Mouse (Mus musculus): ENCODE data around the gene Coro1c. TPM values are rescaled to one million over a fixed set of nuclear protein-coding genes. Genes with fewer than 3 reads are reported as not detected.

Gene Coro1c
- polyA plus RNA-seq, 1 experiment = 194 TPM

DNA sequence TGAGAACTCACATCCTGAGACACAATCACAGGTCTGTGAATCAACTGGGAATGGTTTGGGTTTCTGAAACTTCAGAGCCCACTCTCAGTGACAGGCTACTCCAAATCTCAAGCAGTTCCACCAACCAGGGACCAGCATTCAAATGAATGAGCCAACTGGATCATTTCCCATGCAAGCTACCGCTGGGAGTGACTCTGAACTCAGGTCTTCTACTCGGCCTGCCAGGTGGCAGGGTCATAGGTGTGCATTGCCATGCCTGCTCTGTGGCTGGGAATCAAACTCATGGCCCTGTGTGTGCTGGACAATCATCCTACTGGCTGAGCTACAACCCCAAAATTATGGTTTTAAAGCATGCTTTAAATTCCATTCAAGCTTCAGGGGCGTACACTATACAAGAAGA, 31.0 kb downstream of the Coro1c start:
- peaks cover 34% of the 10 kb centered on the region for H3K4me1 ChIP-seq (ENCODE audit: control insufficient read depth, insufficient read depth, low read length)
- no peak for TF ChIP-seq POLR2A (IDR thresholded peaks at IDR 0.05; ENCODE audit: borderline replicate concordance, low read depth, low read length)
- no peak for TF ChIP-seq CTCF (IDR thresholded peaks at IDR 0.05; ENCODE audit: low read depth, low read length)
- H3K27ac ChIP-seq (ENCODE audit: insufficient read depth, low read depth, low read length) = no peak overlapping the region
- no peak overlapping the region for H3K4me3 ChIP-seq (ENCODE audit: insufficient read depth, low read length)

GRCm38 (mm10) chr5:113876176-113876575, 32.4 kb downstream of the Coro1c start:
- H3K4me3 ChIP-seq (ENCODE audit: insufficient read depth, low read length) = no peak overlapping the region
- H3K4me1 ChIP-seq (ENCODE audit: control insufficient read depth, insufficient read depth, low read length) = peaks cover 47% of the 10 kb centered on the region
- no peak for TF ChIP-seq CTCF (IDR thresholded peaks at IDR 0.05; ENCODE audit: low read depth, low read length)
- no peak for TF ChIP-seq POLR2A (IDR thresholded peaks at IDR 0.05; ENCODE audit: borderline replicate concordance, low read depth, low read length)
- H3K27ac ChIP-seq (ENCODE audit: insufficient read depth, low read depth, low read length) = no peak overlapping the region

DNA sequence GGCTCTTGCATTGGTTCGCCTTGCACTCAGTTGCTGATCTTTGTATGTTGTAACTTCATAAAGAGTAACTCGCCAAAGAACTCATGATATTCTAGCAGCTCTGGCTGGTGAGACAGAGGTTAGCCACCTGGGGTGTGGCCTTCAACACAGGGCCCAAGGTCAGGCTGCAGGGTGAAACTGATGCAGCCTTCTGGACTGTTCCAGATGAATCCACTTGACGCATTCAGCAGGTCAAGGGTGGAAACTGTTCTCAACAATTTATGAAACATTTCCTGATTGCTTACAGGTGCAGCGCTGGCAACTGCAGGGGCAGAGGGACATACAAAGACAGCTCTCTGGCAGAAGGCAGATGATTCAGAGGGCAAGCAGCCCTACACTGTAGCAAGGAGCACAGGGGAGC, 32.9 kb downstream of the Coro1c start:
- no peak for TF ChIP-seq CTCF (IDR thresholded peaks at IDR 0.05; ENCODE audit: low read depth, low read length)
- no peak for TF ChIP-seq POLR2A (IDR thresholded peaks at IDR 0.05; ENCODE audit: borderline replicate concordance, low read depth, low read length)
- H3K4me1 ChIP-seq (ENCODE audit: control insufficient read depth, insufficient read depth, low read length) = peaks cover 53% of the 10 kb centered on the region
- H3K4me3 ChIP-seq (ENCODE audit: insufficient read depth, low read length) = no peak overlapping the region
- peak overlapping the region; percentile 5; the same call in 1 of the 2 replicates for H3K27ac ChIP-seq (ENCODE audit: insufficient read depth, low read depth, low read length)

DNA sequence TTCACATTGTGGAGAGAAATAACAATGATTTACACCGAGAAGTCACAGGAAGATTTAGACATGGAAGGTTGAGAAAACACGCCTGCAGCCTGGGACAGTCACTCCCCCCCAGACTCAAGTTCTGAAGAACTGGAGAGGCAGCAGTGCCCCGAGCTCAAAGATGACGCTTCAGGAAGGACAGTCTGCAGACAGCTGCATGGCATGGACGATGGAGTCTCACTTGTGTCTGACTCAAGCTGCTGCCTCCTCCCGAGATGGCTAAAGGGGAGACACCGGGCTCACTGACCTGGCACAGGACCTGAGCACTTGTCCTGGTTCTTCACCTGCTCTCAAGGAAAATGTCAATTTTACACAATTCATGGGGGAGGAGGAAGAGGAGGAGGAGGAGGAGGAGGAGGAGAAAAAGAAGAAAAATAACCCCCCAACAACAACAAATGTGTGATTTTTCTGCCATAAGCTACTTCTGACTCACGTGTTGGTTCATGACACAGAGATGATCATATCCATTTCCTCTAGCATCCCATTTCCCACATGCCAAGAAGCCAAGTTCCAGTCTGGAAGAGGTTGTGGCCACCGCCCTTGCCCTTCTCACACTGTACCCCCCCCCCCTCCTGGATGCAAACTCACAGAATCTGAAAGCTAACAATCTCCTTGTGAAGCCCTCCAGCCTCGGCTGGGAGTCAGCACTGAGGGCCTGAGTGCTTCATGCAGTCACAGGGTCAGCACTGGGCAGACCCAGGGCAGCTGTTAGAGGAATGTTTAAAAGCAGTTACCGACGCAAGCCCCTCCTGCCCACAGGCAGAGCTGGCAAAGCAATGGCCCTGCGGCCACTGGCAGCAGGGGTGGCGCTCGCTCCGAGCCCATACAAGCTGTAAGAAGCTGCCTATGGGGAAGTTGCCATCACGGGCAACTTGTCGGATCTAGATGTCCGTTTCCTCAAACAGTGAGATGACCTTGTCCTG, 34.2 kb downstream of the Coro1c start:
- no peak overlapping the region for H3K4me3 ChIP-seq (ENCODE audit: insufficient read depth, low read length)
- peak overlapping the region; percentile 79 for H3K27ac ChIP-seq (ENCODE audit: insufficient read depth, low read depth, low read length)
- TF ChIP-seq CTCF (IDR thresholded peaks at IDR 0.05; ENCODE audit: low read depth, low read length) (no peak), POLR2A (IDR thresholded peaks at IDR 0.05; ENCODE audit: borderline replicate concordance, low read depth, low read length) (no peak)
- peaks cover 64% of the 10 kb centered on the region for H3K4me1 ChIP-seq (ENCODE audit: control insufficient read depth, insufficient read depth, low read length)

GRCm38 (mm10) chr5:113872936-113873912, 35.3 kb downstream of the Coro1c start:
- H3K27ac ChIP-seq (ENCODE audit: insufficient read depth, low read depth, low read length) = peak overlapping the region; percentile 79
- TF ChIP-seq CTCF (IDR thresholded peaks at IDR 0.05; ENCODE audit: low read depth, low read length) (no peak), POLR2A (IDR thresholded peaks at IDR 0.05; ENCODE audit: borderline replicate concordance, low read depth, low read length) (no peak)
- no peak overlapping the region for H3K4me3 ChIP-seq (ENCODE audit: insufficient read depth, low read length)
- peaks cover 75% of the 10 kb centered on the region for H3K4me1 ChIP-seq (ENCODE audit: control insufficient read depth, insufficient read depth, low read length)

GRCm38 (mm10) chr5:113871903-113872548, 36.5 kb downstream of the Coro1c start:
- Histone ChIP-seq H3K27ac (ENCODE audit: insufficient read depth, low read depth, low read length) (peak overlapping the region; percentile 70), H3K4me1 (ENCODE audit: control insufficient read depth, insufficient read depth, low read length) (peaks cover 76% of the 10 kb centered on the region), H3K4me3 (ENCODE audit: insufficient read depth, low read length) (no peak overlapping the region)
- no peak for TF ChIP-seq CTCF (IDR thresholded peaks at IDR 0.05; ENCODE audit: low read depth, low read length)
- no peak for TF ChIP-seq POLR2A (IDR thresholded peaks at IDR 0.05; ENCODE audit: borderline replicate concordance, low read depth, low read length)

- Histone ChIP-seq H3K27ac (ENCODE audit: insufficient read depth, low read depth, low read length) (peak overlapping the region; percentile 70), H3K4me3 (ENCODE audit: insufficient read depth, low read length) (no peak overlapping the region), H3K4me1 (ENCODE audit: control insufficient read depth, insufficient read depth, low read length) (peaks cover 66% of the 10 kb centered on the region)
- no peak for TF ChIP-seq POLR2A (IDR thresholded peaks at IDR 0.05; ENCODE audit: borderline replicate concordance, low read depth, low read length)
- no peak for TF ChIP-seq CTCF (IDR thresholded peaks at IDR 0.05; ENCODE audit: low read depth, low read length)
Measured at GRCm38 (mm10) chr5:113870393-113871040, 38.0 kb downstream of the Coro1c start.

DNA sequence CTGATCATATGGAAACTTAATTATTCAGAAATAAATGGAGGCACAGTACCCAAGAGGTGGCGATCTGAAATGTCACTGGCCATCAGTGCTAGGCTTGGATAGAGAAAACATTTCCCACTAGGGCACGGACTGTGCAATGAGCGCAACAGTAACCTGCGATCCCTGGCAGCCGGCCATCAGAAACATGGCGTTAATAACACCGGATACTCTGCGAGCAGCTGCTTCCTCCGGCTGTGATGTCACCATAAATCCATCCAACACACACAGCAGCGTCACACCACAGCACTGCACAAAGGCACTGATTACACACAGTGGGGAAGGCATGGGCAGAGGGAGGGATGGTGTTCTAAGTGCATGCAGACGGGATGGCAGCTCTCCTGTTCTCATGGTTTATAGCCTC, 39.4 kb downstream of the Coro1c start:
- peaks cover 54% of the 10 kb centered on the region for H3K4me1 ChIP-seq (ENCODE audit: control insufficient read depth, insufficient read depth, low read length)
- no peak overlapping the region for H3K27ac ChIP-seq (ENCODE audit: insufficient read depth, low read depth, low read length)
- H3K4me3 ChIP-seq (ENCODE audit: insufficient read depth, low read length) = no peak overlapping the region

GRCm38 (mm10) chr5:113864992-113865391, 43.6 kb downstream of the Coro1c start:
- peaks cover 17% of the 10 kb centered on the region for H3K4me1 ChIP-seq (ENCODE audit: control insufficient read depth, insufficient read depth, low read length)
- no peak overlapping the region for H3K27ac ChIP-seq (ENCODE audit: insufficient read depth, low read depth, low read length)
- H3K4me3 ChIP-seq (ENCODE audit: insufficient read depth, low read length) = no peak overlapping the region
- no peak for TF ChIP-seq POLR2A (IDR thresholded peaks at IDR 0.05; ENCODE audit: borderline replicate concordance, low read depth, low read length)
- no peak for TF ChIP-seq CTCF (IDR thresholded peaks at IDR 0.05; ENCODE audit: low read depth, low read length)

More for the DNA sequence above, 39.4 kb downstream of the Coro1c start:
- TF ChIP-seq CTCF (IDR thresholded peaks at IDR 0.05; ENCODE audit: low read depth, low read length) (no peak), POLR2A (IDR thresholded peaks at IDR 0.05; ENCODE audit: borderline replicate concordance, low read depth, low read length) (no peak)

Measured in bone marrow macrophage, adult 2 months (primary cell).